Mouse (Mus musculus): ENCODE data around the gene Irf3. TPM values are rescaled to one million over a fixed set of nuclear protein-coding genes. Genes with fewer than 3 reads are reported as not detected.
"Not testable (repeated sequence)": the region's sequence is repeated elsewhere in the genome, so short reads cannot be mapped to it uniquely, and the experiment has no call there.

The Irf3 gene
- total RNA-seq, 2 experiments from 2014 or later: 21.3 to 29.5 TPM

- no peak for DNase-seq
Measured at GRCm38 (mm10) chr7:45006503-45006902, 9.1 kb downstream of the Irf3 start.

DNA sequence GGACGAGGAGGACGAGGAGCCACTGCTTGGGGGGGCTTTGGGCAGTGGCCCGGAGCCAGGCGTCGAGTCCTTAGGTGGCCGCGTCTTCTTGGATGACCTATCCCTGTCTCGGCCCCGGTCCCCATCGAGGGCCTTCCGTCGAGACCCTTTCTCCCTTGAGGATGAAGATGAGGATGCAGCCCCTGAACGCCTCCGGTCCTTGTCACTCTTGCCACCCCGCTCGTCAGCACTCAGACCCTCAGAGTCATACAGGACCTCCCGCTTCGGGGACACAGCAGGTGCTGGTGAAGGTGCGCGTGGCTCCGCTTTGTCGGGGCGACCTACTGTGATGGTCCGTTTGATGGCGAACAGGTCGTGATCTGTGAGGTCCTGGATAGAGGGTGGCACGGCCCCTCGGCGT is 9.7 kb downstream of the Irf3 start:
- DNase-seq: no peak

DNA sequence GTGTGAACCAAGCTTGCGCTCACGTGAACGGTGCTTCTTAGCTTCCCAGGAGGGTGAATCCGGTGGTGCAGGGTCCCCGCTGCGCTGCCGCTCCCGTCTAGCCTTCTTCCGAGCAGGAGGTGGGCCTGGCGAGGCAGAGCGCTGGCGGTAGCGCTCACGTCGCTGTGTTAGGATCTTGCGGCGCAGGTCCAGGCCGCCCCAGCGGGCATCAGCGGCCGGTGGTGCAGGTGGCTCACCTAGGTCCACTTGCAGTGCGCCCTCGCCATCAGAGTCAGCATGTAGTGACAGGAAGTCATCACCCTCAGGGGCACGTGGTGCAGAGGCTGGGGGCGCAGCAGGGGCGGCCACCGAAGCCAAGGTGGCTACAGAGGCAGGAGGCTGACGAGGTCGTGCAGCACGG is 10.4 kb downstream of the Irf3 start:
- no peak for DNase-seq

DNA sequence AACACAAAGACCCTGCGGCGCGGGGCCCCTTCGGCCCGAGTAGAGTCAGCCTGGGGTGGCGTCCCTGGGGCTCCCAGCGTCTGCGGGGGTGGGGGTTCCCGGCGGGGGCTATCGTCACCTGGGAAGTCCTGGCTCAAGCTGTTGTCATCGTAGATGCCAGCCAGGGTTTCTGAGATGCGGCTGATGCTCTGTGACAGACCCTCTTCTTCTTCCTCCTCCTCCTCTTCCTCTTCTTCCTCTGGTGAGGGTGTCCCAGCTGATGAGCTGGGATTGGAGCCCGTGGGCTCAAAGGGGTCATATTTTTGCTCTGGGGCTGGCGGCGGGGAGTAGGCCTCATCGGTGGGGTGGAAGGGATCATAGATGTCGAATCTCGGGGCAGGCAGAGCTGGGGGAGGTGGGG is 11.0 kb downstream of the Irf3 start:
- DNase-seq: no peak

GRCm38 (mm10) chr7:45012011-45012410 is 14.6 kb downstream of the Irf3 start:
- DNase-seq: no peak

DNA sequence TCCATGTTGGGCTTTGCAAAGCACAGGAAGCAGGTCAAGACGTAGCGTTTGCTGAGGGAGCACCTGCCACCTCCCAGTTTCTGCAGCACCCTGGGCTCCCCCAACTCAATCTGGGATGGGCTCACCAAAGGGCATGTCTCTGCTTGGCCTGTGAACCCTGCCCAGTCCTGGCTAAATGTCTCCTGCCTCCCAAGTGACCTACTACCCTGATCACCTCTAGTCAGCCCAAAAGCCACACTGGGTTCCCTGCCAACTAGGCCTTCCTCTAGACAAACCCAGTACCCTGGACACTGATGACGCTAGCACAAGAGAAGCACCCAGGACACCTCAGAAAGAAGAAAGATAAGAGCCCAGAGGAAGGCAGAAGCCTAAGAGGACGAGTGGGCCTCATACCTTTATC is 15.4 kb downstream of the Irf3 start:
- DNase-seq: no peak

DNA sequence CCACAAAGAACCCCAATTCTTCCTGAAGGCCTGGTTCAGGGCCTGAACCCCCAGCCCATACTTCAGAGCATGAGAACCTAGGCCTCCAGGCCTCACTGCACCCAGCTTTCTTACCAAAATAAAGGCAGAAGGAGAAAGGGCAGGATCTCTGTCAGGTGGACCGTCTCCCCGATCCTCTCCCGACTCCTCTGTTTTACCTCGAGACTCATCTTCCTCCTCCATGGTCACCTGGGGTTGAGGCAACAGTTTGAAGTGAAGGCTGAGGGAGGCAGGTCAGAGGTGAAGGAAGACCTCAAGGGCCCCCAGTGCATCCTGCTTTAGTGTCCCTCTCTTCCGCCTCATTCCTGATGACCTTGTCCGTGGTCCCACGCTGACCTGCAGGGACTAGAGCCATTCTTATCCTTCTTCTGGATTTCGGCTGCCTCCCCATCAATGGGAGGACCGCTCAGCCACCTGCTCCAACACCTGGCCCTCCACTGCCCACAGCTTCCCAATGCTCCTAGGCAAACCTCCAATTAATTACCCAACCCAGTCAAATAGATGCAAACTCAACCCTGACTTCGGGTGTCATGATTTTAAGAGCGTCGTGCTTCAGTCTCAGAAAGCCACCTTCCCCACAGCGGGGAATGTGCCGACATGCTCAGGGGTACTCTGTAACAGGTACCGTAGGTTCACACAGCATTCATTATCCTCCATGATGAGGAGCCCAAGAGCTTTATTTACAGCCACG is 16.1 kb downstream of the Irf3 start:
- no peak for DNase-seq

DNA sequence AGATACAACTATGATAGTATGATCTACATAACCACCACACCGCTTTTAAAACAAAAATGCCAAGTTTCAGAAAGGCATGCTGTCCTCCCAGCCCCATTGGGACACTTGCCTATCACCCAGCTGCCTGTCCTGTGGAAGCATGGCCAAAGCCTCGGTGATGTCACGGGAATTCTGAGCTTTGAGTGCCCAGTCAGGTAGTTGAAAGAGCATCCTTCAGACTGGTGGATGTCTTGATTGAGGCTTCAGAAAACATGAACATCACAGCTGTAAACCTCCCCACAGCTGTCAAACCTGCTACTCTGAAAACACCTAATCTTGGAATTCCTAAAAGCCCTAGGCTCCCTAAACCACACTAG is 16.6 kb downstream of the Irf3 start:
- no peak for DNase-seq

DNA sequence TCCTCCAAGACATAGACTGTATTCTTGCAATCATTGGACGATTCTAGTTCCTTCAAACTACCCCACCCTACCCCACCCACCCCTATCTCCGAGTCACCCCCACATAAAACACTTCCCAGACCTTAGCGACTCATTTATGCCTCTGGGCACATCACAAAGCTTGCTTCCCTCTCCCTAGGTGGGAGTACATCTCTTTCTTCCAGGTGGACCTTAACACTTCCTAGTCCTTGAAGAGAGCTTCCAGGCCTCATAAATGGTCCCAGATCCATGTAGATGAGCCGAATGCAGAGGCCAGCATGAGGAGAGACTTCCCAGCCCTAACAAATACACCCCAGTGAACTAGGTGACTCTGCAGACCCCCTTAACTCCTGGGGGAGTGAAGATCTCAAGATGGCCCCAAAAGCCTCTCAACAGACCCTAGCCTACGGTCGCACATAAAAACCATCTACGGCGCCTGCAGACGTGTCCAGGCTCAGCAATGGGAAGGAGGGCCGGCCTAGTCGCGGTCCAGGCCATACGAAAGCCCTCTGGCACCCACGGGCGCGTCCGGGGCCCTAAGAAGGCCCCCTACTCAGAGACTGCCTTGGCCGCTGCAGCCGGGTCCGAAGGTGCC is 18.0 kb downstream of the Irf3 start:
- DNase-seq: no peak

GRCm38 (mm10) chr7:45015957-45016612 is 18.6 kb downstream of the Irf3 start, which contains the start of gene Scaf1:
Gene Scaf1 (minus strand): TSS chr7:45016363.
- peak; percentile 99 to 100 for DNase-seq

DNA sequence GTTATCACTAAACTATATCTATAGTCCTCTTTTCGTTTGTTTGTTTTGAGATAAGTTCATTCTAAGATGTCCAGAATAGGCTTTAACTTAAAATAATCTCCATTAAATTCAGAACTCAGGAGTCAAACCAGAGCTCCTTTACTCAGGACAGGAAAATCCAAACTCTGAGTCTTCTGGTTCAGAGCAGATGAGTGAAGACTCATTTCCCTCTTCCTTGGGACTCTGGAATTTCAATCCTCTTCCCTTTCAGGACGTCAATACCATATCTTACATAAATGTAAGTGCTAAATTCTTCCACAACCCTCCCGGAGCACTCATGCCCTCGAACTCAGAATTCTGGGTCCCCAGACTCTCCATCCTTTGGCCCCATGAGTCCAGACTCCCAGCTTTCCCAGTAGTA is 19.3 kb downstream of the Irf3 start:
- no peak for DNase-seq

GRCm38 (mm10) chr7:45017242-45018061 is 20.0 kb downstream of the Irf3 start, which contains the start of gene Rras:
Gene Rras (plus strand): TSS chr7:45017961.
- DNase-seq: peak; percentile 95 to 99

DNA sequence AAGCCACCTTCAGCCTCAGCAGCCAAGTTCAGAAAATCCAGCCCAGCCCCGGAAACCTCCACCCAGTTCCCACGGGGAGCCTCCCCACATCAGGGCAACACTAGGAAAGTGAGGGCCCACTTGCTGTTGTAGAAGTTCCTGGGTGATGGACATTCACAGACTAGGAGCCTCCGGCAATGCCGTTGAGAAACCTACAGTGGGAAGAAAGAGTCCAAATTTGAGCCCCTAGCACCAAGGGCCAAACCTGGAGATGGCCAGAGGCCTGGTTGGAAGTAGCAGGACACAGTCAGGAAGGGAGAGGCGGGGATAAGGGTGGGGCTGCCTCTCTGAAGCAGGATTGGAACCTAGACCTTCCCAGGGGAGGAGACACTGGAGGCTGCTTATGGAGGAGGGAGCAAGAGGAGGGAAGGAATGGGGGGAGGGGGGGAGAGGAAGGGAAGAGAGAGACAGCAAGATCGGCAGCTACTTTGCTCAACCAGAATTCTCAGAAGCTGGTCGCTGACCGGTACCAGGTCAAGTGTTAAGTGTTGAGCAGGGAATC is 21.7 kb downstream of the Irf3 start:
- DNase-seq: peak; percentile 89 to 94

- DNase-seq: no peak
Measured at GRCm38 (mm10) chr7:45020225-45020624, 22.8 kb downstream of the Irf3 start.

DNA sequence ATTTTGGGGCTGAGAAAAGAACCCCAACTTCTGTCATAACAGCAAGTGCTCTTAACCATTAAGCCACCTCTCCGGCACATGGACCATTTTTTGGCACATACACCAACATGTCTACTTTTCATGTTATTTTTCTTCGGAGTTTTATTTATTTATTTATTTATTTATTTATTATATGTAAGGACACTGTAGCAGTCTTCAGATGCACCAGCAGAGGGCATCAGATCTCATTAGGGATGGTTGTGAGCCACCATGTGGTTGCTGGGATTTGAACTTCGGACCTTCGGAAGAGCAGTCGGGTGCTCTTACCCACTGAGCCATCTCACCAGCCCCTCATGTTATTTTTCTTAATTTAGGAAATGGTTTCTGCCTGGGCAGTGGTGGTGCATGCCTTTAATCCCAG is 26.3 kb downstream of the Irf3 start:
- DNase-seq: not testable (repeated sequence)

DNA sequence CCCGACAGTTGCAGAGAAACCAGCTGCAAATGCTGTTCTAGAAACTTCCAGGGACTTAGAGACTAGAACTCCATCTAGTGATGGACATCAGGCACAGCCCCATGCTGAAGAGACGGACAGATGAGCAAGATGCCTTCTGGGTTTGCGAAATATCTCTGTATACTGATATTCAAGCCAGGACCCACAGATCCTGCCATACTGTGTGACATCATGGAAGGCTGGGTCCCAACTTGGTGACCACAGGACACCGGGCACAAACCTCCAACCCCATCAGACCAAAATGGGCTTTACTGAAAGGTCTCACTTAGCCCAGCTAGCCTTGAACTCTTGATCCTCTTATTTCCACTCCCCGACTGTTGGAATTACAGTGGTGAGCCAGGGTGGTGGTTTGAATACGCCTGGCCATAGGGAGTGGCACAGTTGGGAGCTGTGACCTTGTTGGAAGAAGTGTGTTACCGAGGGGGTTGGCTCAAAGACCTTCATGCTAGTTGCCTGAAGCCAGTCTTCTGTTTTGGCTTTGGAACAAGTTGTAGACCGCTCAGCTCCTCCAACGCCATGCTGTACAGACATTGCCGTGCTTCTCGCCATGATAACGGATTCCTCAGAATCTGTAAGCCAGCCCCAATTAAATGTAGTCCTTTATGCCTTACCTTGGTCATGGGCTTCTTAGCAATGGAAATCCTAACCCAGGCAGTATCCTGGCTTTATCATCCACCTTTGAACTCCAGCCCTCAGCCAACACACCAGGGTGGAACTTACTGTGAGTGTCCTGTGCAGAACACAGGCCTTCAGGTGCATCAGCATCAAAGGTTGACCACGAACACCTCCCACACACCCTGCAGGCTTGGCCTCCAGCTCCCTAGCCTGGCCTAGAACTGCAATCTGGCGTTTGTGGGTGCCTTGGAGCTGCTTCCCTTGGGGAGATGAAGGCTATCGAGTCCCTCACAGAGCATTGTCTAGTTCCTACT is 27.1 kb downstream of the Irf3 start:
- no peak for DNase-seq

GRCm38 (mm10) chr7:45025601-45026220 is 28.3 kb downstream of the Irf3 start:
- peak; percentile 45 to 51 for DNase-seq

DNA sequence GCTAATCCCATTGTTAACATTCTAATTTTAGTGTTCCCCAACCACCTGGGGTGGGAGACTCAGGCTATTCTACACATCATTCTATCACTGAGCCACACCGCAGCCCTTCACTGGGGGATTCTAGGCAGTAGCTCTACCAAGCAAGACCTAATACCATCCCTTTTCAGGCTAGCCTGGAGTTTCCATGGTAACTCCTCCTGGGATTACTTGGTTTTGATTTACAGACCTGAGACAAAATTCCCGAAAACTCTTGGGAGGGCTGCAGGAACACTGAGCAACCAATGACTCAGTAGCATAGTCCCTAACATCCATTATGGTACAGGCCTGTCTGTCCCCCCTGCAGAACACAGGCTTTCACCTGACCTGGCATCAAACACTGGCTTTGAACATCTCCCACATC is 28.8 kb downstream of the Irf3 start:
- no peak for DNase-seq

GRCm38 (mm10) chr7:45027761-45028160 is 30.3 kb downstream of the Irf3 start:
- no peak for DNase-seq

GRCm38 (mm10) chr7:45028351-45028750 is 30.9 kb downstream of the Irf3 start:
- no peak for DNase-seq

GRCm38 (mm10) chr7:45029995-45030394 is 32.5 kb downstream of the Irf3 start:
- DNase-seq: no peak

All from heart, adult 18-20 months (tissue).